Mouse (Mus musculus) gastrocnemius, postnatal 36 days (tissue): ENCODE data around the gene Ggta1. TPM values are rescaled to one million over a fixed set of nuclear protein-coding genes. Genes with fewer than 3 reads are reported as not detected.
"Not testable (repeated sequence)": the region's sequence is repeated elsewhere in the genome, so short reads cannot be mapped to it uniquely, and the experiment has no call there.

Experiments
- DNase-seq, 2 experiments: peaks; one replicate each; pipeline ENCODE4 v3.0.0; 2022
- intact Hi-C: fragments of 180-260 bp; cut with DNase I; formaldehyde crosslinking; loops from one replicate; pipeline ENCODE4 v1.15.1; 2025
- total RNA-seq, 2 experiments: library from RNA; stranded (reverse); gene quantifications; 2 replicates each; pipeline ENCODE4 v1.2.3; 2021

The Ggta1 gene
- total RNA-seq, 2 experiments from 2014 or later: 5.9 to 8.8 TPM

DNA sequence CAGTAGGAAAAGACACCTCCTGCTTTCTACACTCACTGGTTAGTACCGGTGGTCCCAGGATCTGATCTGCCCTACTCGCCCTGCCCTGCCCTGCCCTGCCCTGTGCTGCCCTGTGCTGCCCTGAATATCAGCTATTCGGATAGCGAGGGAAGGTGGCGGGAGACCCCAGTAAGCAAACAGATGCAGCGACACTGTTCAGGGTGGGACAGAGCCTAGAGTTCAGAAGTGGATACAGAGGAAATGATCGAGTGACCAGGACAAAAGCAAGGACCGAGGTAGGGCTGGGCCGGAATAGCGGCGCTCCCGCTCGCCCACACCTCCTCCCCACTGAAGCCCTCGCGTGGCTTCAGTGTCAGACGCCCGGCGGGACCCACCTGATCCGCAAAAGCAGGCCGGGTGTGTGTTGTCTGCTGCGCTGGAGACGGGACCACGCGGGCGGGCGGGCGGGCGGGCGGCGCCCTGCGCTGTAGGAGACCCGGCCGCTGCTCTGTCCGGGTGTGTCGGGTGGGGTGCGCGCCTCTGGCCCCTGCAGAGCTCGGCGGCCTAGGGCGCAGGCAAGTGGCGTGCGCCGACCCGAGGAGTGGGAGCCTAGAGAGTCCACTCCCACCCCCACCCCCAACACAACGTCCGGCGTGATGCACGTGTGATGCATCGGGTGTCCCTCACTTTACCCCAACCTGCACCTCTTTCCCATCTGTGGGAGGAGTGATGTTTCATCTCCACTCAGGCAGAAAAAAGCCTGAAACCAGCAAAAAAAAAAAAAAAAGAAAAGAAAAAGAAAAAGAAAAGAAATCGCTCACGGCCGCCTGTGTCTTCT, 852 bp downstream of the Ggta1 start:
- intact Hi-C loops: no loop called here
- DNase-seq: no peak

DNA sequence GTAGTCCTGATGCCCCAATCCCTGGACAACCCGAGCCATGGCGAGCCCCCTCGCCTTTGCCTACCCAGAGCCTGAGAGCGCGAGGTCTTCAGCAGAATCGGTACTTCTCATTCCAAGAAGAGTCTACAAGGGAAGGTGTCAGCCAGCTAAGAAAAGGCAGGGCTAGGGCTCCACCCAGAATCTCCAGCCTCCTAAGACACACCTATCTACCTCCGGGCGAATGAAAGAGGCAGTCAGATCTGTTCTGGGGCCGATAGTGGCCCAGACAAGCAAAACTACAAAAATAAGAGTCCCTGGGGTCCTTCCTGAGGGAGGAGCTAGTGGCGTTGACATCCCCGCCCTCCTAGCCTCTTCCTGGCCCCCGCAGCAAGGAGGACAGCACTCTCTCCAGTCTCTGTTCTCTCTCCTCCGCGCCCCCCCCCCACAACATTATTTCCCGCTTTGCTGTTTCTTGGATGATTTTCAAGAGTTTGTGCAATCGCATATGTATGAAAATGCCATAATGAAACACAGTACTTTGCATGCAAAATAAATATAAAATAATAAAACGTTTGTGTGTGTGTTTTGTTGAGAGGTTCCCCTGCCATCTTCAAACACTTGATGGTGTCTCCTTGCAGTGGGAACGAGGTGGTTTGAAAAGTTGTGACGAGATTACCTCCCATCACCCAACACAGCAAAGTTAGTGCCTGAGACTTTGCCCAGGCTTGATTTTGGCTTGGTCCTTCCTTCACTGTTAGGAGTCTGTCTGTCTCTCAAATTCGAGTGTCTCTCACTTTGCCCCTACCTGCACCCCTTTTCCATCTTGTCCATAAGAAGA, 1.7 kb downstream of the Ggta1 start:
- intact Hi-C loops: no loop called here
- DNase-seq: no peak

DNA sequence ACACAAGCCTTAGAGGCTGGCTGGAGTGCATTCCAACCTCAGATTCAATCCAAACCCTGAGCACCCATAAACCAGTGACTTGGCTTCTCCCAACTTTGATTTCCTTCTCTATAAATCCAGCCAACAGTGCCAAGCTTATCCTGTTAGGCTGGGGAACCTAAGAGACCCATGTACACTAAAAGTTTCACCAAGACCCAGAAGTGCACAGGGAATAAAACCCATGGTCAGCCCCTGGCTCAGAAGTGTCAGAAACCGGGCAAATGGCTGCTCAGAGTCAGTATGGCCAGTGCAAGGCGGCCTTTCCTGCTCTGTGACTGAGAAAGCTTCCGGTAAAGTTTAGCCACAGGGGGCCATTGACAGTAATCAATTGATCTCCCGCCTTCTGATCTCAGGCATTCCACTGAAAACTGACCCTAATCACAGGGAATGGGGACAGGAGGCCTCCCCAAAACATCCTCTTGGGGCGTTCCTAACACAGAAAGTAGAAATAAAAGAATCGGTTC, 2.6 kb downstream of the Ggta1 start:
- DNase-seq: no peak
- intact Hi-C loops: no loop called here

DNA sequence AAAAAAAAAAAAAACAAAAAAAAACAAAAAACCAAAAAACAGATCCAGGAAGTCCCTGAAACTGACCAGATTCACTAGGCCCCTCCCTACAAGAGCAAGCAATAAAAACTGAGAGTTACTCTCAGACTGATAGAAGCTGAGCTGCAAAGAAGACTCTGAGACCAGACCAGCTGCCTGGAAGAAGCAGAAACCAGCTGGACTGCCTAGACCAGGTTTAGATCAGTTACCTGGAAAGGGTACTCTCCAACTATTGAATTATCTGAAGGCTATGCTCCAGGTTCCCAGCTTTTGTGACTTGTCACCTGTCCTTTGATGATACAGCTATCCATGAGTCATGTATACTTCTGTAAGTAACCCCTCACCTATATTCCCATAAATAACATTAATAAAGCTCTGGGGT, 3.7 kb downstream of the Ggta1 start:
- DNase-seq: no peak
- intact Hi-C loops: no loop called here

DNA sequence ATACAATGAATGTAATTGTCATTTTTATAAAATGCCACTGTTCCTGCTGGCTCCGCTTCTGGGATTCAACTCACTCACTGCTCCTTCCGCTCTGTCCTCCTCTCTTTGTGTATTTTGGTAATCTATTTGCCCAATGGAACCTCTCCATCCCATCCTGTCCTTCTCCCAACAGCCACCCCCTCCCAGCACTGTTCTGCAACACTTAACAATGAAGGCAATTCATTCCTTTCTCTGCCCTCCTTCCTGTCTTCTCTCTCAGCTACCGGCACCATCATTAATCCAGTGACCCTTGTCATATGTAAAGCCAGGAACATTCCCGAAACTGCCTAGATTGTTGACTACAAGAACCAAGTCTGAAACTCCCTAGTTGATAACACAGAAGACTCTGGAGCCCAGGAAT, 4.6 kb downstream of the Ggta1 start:
- intact Hi-C loops: no loop called here
- no peak for DNase-seq

DNA sequence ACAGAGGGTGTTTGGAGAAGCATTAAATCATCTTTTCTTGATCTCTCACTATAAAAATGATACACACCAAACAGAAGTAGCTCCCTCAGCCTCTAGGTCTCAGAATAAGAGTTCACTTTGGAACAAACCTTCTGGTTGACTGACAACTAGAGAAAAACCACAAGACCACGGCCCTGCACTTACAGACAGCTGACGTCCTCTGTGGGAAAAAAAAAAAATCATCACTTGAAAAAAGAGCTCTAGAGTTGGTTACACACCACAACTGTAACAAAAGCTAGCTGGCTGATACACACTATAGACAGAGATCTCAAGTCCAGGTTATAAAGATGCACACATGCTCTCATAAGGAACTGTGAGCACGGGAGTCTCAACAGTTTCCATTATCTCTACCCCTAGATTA, 9.3 kb downstream of the Ggta1 start:
- DNase-seq: no peak
- intact Hi-C loops: no loop called here

DNA sequence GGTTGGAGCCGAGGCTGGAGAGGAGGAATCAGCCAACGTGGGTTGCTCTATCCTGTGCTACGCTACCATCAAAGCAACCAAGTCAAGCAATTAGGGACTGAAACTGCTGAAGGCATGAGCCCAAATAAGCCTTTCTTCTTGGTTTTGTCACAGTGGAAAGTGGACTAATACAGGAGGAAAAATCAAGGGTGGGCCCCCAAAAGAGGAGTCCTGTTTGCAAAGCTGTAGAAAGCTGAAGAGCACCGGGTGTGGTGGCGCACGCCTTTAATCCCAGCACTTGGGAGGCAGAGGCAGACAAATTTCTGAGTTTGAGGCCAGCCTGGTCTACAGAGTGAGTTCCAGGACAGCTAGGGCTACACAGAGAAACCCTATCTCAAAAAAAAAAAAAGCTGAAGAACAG, 10.3 kb downstream of the Ggta1 start:
- intact Hi-C loops, DNase-seq: not testable (repeated sequence)

DNA sequence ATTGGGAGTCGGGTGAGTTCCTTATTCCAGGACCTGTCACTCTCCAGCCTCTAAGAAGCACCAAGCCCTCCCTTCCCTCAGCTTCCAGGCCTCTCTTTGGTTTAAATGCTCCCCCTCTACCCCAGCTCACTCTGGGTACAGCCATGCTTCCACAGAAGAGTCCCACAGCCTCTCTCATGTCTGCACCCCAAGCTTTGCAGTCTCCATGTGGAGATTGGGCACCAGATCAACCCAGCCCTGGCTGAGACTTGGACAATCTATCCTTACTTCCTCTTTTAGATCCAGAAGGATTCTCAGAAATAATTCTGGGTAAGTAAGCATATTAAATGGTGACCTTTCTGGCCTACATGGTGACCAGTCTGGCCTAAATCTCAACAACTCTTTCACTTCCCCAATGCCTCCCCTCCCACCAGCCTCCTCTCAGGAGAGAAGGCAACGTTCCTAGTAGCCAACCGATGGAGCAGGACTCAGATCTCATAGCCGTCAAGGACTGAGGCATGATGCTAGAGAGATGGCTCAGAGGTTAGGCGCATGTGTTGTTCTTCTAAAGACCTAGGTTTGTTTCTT, 11.5 kb downstream of the Ggta1 start:
- no peak for DNase-seq
- intact Hi-C loops: no loop called here

DNA sequence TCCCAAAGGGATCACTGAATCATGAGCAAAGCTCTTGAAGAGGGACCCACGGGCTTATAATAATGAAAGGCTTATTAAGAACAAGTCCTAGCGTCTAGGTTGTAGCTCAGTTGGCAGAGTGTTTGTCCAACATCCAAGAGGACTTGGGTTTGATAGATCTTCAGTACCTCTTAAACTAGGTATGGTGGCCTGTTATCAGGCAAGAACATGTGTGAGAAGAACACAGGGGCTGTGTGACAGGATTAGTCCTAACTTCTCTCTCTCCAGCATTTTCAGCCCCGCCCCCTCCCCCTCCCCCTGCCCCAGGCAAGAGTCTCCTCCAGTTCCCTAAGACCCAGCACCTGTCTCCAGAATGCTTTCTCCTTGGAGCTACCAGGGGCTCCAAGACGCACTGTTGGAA, 12.2 kb downstream of the Ggta1 start:
- intact Hi-C loops: no loop called here

DNA sequence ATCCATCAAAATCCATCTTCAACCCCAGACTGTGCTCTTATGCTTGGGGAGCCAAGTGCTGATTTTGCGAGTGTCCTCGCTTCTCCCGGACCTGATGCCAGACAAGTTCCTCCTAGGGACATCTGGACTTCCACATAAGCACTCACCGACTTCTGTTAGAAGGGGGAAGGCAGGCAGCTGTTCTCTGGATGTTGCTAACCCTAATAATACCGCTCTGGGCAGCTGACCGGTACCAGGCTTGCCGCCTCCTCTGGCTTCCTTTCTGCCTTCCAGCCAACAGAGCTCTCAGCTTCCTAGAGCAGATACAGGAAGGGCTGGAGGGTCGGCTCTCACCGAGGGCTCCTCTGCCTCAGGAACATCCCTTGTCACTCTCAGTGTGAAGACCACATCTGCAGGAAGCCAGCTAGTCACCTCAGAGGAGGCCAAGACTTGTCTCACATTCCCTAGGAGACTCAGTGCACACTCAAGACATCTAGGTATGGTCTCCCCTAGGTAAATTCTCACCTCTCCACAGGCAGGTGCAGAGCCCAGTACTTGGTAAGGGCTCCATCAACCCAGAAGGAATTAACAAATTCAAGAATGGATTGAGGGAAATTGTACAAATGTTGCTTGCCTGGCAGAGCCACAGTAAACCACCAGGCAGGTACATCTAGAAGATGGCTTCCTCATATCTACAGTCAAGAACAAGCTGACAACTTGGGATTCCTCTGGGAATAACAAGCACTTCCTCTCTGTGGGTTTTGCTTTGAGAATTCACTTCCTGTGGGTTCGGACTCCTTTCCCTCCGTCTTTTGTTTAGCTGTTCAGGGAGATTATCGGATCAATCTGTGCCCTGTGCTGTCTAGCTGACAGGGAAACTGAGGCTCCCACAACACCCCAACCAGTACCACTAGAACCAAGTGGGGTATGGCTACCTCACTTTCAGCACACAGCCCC, 13.1 kb downstream of the Ggta1 start:
- intact Hi-C loops: no loop called here
- no peak for DNase-seq

More for the DNA sequence above, 12.2 kb downstream of the Ggta1 start:
- DNase-seq: no peak

DNA sequence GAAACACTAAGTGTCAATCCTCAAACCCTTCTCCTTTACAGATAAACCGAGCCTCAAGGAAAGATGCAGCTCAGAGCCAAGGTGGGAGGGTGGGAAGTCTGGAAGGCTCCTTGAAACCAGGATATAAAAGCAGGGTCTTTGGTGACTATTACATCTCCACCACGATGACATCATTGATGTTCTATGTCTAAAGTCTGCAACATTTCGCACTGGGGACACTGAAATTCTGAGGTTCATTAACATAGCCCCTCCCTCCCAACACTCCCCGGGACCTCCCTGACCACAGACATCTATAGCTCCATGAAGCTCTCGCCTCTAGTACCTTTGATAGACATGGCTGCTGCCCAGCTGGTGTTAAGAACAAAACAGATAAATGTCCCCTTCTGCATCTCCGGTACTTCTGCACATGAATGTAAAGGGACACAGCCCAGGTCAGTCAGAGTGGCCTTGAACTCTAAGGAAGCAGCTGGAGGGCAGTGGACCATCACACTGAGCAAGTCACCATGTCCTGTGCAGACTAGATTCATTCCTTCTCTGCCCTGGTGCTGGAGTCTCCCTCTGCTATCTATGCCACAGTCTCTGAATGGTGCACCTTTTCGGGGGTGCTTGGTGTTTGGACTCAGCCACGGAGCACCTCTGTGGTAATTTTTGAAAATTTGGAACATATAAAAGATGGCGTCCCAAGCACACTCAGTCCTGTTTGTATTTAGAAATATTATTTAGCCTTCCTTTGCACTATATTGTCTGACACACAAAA, 13.9 kb downstream of the Ggta1 start:
- intact Hi-C loops: no loop called here
- DNase-seq: no peak

DNA sequence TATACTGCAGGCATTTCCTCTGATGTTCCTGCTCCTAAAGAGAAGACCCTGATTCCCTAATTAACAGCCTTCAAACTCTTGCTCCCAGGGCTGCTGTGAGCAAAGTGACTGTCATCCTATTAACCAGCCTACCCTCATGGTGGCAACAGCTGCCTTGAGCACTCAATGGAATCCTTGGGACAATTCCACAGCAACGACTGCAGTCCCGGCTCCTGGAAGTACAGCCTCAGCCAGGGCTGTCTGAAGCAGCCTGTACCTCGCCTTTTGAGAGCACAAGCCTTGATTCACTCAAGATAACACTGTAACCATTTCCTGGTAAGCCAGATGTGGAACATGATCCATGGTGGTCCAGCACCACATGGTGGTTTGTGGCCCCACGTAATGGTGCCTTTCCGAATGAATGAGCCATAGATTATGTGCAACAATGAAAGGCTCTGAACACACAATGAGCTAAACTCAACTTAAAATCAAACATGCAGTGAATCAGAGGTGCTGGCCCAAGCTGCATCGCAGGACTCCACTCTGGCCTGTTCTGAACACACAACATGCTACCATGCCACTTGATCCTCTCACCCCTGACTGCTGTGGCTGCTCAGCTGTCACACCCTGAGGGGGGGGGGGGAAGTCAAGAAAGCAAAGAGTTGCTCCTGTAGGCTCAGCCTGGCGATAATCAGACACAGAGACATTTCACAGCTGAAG, 14.7 kb downstream of the Ggta1 start:
- DNase-seq: no peak
- intact Hi-C loops: no loop called here

DNA sequence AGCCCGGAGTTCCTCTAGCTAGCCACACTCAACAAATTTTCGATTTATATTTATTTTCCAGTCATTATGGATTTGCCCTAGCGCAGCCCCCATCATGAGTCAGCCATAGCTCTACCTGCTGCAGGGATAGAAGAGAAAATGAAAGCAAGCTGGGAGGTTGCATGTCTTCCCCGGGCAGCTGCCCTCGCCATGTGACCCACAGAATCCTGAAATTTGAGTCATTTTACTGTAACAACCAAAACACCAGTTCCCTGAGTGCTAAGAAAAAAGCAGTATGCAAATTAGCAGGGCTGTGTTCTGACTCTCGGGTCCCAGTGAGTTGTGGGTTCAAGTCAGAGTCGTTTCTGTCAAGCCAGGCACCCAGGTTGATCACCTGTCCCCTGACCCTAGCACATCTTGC, 15.6 kb downstream of the Ggta1 start:
- intact Hi-C loops: no loop called here
- DNase-seq: no peak

DNA sequence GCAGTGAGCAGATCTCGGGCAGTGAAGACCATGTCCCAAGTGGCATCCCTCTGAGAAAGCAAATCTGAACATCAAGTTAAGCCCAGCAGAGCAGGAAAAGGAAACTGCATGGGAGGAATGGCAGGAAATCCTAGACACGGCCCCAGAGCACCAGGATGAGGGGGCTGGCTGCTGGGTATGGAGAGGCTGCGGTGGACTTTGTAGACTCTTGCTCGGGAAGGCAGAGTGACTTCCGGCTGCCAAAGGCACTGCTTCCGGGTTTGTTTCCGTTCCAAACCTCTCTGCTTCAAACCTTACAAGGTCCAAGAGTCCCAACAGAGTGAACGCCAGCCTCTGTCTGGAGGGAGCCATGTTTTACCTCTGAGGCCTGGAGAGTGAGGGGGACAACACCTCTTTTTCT, 16.2 kb downstream of the Ggta1 start:
- intact Hi-C loops: no loop called here
- DNase-seq: no peak

DNA sequence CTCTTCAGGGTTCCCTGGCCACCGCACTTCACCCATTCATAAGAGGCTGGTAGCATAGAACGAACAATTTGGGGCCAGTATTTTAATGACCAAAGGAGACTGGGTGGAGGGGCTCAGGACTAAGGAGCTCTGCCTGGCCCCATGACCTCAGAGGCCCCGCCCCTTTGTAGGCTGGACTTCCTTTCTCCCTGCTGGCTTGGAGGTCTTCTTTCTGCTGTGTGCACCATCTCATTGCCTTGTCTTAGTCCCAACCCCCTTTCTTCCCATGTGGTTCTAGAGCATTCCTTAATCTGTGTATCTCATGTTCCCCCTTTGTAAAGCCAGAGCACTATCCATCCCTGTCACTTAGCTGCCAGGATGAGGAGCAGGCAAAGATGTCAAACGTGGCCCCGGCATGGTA, 16.7 kb downstream of the Ggta1 start:
- DNase-seq: no peak
- intact Hi-C loops: no loop called here

DNA sequence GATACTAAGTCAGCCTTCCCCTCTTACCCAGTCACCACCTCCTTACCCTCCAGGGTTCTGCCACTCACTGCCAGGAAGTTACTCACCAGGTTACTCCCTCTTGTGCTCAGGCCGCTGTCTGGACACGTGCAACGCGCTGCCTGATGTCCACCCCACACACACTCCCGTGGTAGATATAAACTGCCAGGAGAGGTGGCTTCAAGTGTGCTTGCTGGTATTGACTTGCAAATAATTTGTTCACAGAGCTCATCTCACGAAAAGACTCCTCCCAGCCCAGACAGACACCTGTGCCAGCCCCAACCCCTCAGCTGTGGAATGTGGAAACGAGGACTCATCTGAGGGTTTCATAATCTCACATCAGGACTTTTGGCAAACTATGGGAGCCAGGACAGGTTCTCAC, 17.4 kb downstream of the Ggta1 start:
- no peak for DNase-seq
- intact Hi-C loops: no loop called here

DNA sequence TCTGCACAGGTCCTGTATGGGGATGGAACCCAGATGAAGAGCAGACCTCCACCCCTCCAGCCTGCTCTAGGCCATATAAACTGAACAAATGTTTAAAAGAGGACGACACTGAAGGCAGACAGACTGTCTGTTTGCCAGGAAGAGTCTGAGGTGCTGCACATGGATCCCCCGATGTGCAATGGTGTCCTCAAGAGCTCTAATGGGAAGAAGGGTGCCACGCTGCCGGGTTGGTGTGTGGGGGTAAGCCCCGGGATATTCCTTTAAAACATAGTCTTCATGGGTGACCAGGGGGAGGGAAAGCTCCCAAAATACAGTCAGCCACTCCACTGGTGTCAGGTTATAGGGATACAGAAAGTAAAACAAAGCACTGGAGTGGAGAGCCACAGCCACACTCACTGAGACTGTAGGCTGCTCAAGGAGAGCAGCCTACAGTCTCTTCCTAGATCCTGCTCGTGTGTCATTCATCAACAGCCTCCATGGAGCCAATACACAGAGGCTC, 18.2 kb downstream of the Ggta1 start:
- DNase-seq: no peak
- intact Hi-C loops: no loop called here

DNA sequence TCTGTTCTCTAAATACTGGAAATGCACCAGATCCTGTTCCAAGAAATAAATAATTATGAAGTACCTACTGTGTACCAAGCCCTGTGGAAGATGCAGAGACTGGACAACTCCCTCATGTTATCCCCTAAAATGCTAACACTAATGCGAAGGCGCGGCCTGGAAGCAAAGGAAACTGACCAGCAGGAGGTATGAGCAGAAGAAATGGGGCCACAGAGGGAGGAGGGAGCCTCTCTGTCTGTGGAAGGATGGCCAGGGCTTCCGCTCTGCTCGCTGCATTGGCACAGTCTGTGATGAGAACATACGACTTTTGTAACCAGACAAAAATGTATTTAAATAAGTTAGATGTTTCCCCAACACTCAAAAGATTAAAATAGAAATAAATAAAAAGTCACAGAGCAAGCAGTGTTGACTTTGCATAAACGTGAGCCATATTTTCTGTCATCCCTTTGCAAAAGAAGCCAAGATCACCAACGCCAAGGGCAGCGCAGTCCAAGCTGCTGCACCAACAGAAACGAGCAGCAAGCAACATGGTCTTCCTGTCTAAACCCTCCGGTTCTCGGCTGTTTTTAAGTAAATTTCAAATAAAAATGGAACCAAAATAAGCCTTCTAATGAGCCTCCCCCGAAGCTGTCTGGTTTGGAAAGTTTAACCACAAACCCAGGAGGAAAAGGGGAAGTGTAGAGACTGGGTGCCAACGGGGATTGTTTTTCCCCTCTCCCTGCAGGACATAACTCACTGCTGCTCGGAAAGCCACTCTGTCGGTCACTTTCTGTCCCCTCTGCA, 18.9 kb downstream of the Ggta1 start:
- intact Hi-C loops: no loop called here
- DNase-seq: no peak
